Mouse (Mus musculus) lung, postnatal 25 days (tissue): ENCODE measurements around the gene Gm20388.
A peak's percentile ranks its signal among the peaks of the same experiment; 100 is the strongest.

Experiments used
- DNase-seq: peaks from one replicate; pipeline ENCODE4 v3.0.0; 2022; ENCODE audit warnings: low spot score

Gene Gm20388

DNA sequence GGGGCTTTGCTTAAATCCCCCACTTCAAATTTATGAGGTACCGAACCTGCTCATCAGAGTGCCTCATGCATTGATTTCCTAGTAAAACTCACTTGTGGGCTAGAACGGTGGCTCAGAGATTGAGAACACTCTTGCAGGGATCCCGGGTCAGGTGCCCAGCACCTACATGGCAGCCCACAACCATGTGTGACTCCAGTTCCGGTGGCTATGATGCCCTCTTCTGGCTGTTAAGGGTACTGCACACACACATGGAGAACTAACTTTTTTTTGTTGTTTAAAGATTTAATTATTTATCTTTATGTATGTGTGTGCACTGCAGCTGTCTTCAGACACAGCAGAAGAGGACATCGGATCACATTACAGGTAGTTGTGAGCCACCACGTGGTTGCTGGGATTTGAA is 2524.7 kb downstream of the Gm20388 start:
- DNase-seq, result no peak

DNA sequence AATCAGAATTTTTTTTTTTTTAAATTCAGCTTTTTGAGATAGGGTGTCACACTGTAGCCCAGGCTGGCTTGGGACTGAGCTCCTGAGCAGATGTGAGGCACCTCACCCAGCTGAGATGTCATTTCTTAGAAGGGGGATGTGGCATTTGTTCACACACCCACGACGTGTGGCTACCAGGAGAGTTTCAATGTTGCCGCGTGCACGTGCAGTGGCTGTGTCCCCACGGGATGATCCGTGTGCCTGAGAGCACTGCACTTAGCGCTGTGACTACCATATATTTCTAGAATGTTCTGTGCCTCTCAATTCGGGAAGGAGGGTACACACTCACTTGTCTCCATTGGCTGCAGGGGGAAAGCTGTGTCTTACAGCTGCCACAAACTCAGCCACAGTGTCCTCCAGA is 2525.5 kb downstream of the Gm20388 start:
- no peak for DNase-seq

DNA sequence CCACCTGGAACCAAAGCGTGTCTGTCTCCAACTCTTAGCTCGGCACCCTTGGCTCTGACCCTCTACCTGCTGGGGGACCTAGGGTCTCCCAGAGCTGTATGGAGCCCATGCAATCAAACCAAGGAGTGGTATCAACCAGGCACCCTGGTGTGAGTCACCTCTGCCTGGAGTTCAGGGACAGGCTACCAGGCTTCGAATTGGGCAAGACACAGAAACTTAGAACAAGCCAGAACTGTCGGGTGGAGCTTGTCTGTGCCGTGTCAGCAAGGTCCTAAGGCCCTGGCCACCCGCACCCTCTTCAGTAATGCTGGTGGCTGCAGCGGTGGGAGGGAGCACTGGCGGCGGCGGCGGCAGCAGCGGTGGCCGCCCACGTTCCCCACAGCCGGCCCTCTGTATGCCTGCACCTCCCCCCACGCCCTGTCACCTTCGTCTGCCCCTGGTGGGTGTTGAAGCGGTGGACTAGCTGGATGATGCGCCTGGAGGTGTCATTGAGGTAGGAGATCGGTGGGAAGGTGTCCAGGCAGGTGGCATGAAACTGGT is 2526.0 kb downstream of the Gm20388 start:
- no peak for DNase-seq

DNA sequence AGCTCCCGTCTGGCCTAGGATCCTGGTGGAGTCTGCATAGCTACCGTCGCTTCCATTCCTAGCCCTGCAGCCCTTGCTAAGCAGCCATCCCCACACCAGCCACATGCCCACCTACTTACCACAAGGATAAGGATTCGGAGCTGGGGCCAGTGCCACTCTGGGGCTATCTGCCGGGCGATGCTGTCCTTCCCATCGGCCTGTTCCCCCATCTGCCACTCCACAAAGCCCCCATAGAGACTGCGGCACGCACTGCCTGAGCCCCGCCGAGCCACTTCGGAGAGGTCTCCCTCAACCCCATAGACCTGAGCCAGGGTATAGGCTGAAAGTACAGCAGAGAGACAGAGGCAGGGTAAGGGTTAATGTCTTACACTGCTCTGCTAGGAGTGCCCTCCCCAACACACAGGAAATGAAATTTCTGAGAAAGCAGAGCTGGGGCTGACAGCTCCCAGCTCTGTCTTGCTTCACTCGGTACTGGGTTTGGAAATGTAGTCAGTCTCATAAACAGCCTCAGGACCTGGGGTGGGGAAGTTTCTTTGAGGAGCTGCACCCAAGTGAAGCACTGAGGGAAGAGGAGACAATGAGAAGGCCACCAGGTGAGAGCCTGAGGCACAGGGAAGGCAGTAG is 2527.2 kb downstream of the Gm20388 start:
- no peak for DNase-seq

DNA sequence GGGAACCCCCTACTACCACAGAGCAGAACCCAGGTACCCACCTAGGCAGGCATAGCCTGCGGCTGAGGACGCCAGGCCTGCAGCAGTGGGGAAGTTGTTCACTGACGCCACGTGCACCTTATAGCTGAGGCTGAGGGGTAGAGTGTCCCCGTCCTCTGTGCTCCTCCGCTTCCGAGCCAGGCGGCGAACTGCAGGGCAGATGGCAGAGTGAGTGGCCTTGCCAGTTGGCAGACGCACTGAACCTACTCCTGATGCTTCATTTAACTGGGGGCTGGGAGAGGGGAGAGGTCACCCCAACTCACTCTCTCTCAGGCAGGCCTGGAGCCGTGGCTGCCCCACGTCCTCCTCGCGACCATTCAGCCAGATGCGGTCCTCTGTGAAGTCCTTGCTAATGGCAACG is 2528.7 kb downstream of the Gm20388 start:
- no peak for DNase-seq

DNA sequence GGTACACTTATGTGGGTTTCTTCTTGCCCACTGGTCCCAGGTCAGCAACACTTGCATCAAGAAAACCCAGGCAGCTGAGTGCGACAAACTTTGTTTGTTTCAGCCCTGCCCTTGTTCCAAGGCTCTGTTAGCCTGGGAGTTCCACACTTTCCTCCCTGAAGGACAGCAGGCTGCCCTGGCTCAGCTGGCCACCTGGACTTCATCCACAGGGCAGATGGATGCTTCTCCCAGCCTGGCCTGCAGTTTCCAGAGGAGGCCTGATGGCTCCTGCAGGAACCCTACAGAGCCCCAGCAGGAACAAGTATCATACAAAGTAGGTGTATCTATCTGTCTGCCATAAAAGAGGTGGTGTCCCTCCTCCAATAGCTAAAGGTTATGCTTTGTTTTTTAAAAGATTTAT is 2530.7 kb downstream of the Gm20388 start:
- DNase-seq, result no peak

DNA sequence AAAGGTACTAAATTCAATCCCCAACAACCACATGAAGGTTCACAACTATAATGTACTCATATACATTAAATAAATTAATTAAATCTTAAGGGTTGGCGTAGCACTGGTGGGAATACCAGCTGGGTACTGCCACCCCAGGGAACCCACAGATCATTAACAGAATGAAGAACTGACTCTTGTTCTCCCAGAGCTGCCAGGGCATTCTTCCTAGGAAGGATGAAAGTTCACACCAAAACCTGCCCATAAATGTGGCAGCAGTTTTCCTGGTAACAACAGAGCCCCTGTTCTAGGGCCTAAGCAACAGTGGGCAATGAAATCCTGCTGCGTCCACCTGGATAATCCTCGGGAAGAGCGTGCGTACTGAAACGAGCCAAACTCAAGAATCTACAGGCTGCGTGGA is 2531.7 kb downstream of the Gm20388 start:
- DNase-seq, result no peak

DNA sequence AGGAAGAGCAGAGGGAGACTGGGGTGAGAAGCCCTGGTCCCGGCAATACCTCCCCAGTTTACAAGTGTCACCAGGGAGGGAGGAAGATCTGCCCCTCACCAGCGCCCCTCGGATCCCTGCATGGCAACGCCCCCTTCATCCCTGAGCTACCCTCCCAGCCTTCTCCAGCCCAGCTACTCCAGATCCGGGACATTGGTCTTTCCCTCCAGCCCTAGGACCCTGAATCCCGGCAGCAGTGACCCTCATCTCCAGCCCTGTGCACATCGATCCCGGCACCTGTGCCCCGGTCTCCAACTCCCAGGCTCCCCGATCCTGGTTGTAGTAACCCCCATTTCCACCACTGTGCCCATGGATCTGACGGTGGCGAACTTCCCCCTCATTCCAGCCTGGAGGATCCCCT is 2532.1 kb downstream of the Gm20388 start:
- no peak for DNase-seq

DNA sequence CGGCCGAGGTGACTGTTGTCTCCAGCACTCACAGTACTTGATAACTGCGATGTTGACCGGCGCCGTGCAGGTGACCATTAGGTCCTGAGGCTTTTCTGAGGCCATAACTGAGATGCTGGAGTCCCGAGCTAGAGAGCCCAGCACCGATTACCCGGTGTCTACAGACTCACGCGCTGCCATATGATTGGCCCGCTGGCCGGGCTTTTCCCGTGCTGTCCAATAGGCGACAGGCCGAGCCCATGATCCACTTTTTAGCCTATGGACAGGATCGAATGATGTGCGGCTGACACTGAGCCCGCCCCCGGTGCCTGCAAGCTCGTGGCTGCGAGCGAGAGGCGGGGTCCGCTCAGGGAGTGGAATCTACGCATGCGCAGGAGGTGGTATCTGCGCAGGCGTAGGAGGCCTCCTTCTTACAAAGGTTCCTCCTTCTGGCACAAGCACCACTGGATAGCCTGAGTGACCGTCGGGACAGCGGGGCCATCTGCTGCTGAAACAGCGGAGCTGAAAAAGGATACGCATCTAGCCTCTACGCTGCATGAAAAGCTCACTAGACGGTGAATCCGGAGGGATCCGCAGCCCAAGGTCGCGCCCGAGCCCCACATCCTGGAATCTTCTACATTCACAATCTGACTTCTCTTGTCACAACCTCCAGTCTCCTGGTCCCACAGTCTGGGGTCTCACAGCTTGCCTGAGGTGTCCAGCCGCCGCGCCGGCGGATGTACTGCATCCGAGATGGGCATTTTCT is 2532.8 kb downstream of the Gm20388 start, which contains the start of gene Mvd:
TSS of gene Mvd (minus strand) at position 161 of the 745 bp plus-strand sequence.
- DNase-seq, result peak; percentile 100

DNA sequence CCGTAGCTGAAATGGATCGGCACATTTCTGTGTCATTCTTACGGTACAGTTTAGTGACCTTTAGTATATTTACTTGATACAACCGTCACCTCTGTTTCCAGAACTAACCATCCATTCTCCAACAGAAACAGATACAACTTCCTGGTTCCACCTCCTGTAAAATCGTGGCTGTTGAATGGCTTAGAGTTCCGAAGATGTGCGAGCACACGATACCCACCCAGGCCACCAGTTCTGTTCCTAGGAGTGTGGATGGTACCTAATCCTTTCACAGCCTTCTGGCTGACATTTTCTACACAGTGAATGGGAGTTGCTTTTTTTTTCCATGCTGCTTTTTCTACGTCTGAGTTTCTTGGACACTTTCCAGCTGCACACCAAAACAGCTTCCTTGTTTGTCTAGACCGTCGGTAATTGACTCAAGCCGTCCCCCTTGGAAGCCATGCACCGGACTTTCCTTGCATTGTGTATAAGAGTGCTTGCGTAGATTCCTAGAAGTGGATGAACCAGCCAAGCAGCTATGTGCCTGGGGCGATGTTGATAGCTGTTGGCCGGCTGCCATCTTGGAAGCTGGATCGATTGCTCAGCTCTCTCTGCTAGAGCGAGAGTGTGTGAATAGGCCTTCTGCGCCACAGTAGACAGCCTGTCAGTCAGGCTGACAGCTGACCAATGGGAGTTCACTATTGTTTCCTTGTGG is 2533.6 kb downstream of the Gm20388 start:
- DNase-seq, result peak; percentile 94

DNA sequence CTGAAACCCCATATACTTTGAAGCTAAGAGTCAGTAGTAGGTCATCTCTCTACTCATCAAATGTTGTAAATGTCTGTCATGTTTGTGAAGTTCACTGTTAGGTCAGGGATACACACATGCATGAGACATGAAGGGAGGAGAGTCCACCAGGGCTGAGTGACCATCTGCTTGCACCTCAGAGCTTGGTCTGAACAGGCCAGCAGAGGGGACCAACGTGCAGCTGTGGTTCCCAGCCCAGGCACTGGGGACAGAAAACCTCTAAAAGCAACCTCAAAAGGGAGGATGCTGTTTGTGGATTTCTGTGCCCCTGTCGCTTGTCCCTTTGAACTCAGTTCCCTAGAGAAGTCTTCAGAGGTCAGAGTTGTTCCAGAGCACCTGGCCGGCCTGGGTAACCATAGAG is 2534.6 kb downstream of the Gm20388 start:
- DNase-seq, result no peak

DNA sequence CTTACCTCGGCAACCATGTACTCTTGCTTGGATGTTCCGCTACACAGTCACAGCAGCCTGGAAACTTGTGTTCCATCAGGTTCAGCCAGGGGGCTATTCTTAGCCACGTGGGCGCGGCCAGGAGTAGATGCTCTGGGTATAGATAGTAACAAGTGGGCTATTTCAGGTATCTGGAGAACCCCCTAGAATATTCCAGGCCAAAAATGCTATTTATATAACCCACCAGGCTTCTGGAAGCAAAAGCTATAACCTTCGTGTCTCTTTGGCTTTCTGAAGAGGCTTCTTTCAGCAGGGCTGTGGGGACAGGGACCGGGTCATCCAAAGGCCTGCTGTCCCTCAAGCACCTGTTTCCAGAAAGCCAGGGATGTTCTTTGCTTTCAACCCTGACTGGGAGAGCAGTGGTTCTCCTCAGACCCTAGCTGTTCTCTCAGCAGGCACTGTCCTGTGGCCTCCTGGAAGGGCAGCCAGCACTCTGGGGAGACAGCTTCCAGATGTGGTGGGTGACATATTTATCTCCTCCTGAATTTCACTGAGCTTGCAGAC is 2540.6 kb downstream of the Gm20388 start:
- no peak for DNase-seq

DNA sequence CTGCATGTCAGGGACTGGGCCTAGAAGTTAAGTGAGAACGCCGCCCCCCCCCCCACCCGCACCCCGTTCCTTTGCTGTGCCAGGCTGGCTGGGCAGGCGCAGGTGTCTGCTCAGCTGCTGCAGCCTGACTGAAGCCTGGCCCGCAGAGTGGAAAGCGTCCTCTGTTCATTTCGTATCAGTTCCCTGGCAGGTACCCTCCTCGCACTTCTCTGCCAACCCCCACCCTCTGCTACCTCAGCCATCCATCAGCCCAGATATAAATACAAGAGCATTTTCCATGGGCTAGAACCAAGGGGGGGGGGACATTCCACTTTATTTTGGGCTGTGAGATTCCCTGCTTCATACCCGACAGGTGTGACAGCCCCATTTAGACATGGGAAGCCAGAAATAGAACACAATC is 2541.5 kb downstream of the Gm20388 start:
- no peak for DNase-seq

DNA sequence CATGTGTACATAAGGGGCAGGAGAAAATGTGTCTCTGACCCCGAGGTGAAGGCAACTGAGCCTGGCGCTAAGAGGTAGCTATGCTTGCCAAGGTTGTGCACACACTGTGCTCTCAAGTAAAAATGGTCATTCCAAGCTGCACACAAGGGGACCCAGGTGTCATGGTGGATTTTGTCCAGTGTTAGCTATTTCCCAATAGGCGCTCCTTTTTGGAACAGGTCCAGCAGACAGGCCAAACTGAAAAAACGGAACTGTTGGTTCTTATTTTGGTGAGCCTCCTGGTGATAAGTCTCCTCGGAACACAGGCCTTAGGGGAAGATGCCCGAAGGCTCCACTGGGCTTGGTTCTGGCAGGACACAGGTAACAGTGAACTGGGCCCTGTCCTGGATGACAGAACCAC is 2543.8 kb downstream of the Gm20388 start:
- DNase-seq, result no peak

DNA sequence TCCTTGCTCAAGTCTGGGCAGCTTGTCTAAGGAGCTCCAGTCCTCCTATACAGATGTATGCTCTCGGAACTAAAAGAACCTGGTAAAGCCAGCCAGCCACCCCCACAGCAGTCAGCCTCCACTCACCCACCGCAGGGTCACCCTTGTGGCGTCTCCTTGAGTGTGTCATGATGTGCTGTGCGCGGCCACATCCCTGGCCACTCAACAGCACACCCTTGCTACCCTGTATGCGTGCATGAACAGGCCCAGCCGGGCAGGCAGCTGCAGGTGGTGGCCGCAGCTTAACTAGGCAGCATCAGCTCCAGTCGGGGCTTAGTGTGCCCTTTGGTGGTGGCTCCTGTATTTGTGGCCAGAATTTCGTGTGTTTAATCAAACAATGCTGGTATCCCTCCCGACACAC is 2546.5 kb downstream of the Gm20388 start:
- DNase-seq, result no peak

DNA sequence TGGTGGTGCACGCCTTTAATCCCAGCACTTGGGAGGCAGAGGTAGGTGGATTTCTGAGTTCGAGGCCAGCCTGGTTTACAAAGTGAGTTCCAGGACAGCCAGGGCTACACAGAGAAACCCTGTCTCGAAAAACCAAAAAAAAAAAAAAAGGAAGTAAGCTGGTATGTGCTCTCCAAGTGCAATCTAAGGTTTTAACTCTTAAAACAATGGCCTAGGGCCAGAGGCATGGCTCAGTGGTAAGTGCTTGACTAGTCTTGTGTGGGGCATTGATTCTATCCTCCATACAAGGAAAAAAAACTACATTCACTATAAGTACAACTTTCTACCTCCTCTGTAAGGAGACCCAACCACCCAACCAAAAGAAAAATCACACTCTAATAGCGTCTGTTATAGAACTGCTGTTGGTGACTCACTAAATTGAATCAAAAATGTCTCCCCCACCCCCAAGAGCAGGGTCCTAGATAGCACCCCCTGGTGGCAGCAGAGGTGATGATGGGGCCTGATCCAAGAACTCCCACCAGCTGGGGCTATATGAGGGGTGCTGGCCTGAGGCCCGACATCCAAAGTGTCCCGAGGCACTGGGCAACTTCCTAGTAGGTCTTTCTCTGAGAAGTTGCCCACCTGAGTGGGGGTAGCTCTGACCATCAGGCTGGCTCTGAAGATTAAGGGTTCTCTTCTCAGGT is 2548.7 kb downstream of the Gm20388 start:
- DNase-seq, result no peak

DNA sequence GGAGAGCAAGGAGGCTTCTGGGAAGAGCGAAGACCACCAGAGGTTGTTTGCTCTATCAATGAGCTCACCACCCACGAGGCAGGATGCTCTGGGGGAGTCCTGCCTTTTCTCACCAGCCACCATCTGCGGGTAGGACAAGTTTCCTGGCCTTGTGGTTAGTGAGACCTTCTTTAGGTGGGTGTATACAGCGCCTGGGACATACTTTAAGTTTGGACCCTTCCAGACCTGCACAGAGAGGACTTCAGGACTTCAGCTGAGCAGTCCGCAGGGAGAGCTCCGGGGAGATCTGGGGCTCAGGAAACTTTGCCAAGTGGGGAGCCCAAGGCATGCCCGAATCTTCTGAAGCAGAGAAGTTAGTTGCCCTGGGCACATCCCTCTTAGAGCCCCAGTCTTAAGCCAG is 2549.3 kb downstream of the Gm20388 start:
- no peak for DNase-seq

DNA sequence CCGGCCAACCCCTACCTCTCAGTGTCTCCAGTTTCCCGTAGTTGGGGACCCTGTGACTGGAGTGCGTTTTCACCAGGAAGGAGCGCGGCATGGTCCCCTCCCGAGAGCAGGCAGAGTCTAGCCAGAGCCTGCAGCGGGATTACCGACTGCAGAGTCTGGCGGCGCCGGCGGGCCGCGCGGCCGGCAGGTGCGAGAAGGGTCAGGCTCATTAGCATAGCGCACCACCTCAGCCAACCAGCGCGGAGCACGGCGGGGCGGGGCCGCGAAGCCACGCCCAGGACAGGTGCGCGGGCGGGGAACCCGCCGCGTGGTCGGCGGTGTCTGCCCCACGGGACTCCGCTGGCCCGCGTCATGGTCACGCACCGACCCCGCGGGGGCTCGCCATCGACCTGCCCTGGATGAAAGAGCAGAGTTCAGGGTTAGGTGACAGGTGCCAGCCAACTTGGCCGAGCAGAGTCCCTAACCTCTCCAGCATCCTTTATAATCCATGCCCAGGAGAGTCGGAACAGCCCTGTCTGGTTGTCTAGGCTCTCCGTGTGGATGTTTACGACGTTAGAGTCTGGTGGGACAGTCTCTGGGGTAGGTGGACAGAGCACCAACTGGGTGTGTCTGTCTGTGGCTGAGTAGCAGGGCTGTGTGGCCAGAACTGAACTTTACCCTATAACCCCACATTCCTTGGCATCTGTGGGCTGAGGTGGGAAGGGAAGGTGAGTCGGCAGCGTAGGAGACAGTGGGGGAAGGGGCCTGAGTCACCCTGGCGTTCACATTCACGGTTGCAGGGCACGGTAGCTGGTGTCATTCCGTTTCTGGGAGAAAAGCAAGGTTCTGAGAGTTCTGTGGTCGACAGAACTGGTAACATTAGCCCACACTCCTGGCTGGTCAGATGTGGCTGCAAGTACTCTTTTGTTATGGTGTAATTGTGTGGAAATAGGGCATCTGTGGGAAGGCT is 2550.2 kb downstream of the Gm20388 start, which contains the start of gene Snai3:
TSS of gene Snai3 (minus strand) at position 210 of the 949 bp plus-strand sequence.
- DNase-seq, result peak; percentile 71

DNA sequence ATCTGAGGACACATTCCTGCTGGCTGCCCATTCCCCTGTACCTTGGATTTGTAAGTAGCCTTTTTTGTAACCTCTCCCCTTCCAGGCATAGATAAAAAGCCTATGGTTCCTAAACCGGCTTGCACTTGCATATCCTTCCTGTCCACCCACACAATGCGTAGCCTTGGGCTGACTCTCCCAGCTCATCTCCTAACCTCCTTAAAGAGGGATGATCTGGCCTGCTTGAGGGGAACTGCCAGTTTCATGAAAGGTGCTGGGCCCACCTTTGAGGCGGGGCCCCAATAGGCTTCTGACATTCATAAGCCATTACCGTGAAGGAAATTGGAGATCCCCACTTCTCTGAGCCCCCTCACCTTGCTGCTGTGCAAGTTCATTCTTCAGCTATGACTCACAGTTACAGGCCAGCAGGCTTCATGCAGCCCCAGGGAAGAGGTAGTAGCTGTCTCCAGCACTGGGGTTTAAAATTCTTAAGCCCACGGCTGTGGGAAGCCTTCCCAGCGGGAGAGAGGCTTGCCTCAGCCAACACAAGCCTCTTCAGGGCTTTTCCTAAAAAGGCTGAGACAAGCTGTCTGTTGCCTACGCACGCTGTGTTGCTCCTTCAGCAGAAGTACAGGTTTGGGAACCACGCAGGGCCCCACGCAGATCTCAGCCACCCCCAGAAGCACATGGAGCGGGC is 2551.0 kb downstream of the Gm20388 start:
- no peak for DNase-seq

DNA sequence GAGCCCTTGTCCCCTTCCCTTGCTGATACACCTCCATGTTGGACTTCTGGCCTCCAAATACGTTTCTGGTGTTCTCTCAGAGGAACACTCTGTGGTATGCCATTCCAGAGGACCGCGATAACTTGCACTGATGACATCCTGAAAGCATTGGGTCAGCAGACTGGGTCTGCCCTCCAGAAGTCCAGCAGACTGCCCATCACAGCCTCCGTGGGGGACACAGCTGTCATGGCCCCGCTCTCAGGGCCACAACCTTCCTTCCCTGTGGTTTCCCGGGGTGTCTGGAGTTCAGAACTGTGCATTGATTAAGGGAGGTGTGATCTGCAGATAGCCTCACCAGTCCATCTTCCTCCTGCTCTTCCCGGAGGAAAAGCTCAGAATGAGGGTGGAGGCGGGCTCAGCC is 2551.9 kb downstream of the Gm20388 start:
- DNase-seq, result no peak
